Mouse (Mus musculus) CH12.LX (cell line): ENCODE data around the gene Wrap53. TPM values are rescaled to one million over a fixed set of nuclear protein-coding genes. Genes with fewer than 3 reads are reported as not detected.
"Not testable (repeated sequence)": the region's sequence is repeated elsewhere in the genome, so short reads cannot be mapped to it uniquely, and the experiment has no call there.

Source experiments
- DNase-seq: peaks from one replicate; pipeline ENCODE4 v3.0.0-alpha.2; 2013; ENCODE audit errors: extremely low read depth
- H3K27ac ChIP-seq: 2 replicates; pipeline ENCODE4 v1.5.1; 2012; ENCODE audit warnings: low read depth, mild to moderate bottlenecking, control low read depth, moderate library complexity; ENCODE audit not compliant: insufficient read depth
- H3K27me3 ChIP-seq: replicated peaks from 2 replicates; pipeline ENCODE3; 2012; ENCODE audit warnings: inconsistent platforms
- H3K36me3 ChIP-seq, 2 experiments: replicated peaks in 1 of 2; 2 replicates each; pipeline versions ENCODE3 to v1.6.1; 2012; ENCODE audit warnings: inconsistent platforms in 1 of 2, low read length in 1 of 2, mild to moderate bottlenecking in 1 of 2, mixed read lengths in 1 of 2, moderate library complexity in 1 of 2; ENCODE audit not compliant: control insufficient read depth in 1 of 2, insufficient read depth in 1 of 2
- H3K4me1 ChIP-seq, 2 experiments: 2 replicates each; pipeline ENCODE4 v1.6.1; 2012; ENCODE audit warnings: inconsistent platforms in 1 of 2, moderate library complexity in 1 of 2; ENCODE audit not compliant: insufficient read depth in 2 of 2, control insufficient read depth in 1 of 2
- H3K4me2 ChIP-seq: 2 replicates; pipeline ENCODE4 v1.6.1; 2012; ENCODE audit warnings: low read depth, mild to moderate bottlenecking, control low read depth; ENCODE audit not compliant: poor library complexity, insufficient read depth, severe bottlenecking
- H3K4me3 ChIP-seq, 3 experiments: fragments of 150-350 bp in 1 of 3; sonication (generic) in 1 of 3; replicated peaks in 1 of 3; 2 replicates each; pipeline versions ENCODE3 to v1.5.1; 2011 to 2012; ENCODE audit warnings: low read depth in 2 of 3, low read length in 2 of 3, mild to moderate bottlenecking in 2 of 3, moderate library complexity in 2 of 3, control low read depth in 1 of 3, improper control_type of control experiment in 1 of 3, inconsistent platforms in 1 of 3, mixed read lengths in 1 of 3; ENCODE audit not compliant: poor library complexity in 1 of 3
- H3K79me2 ChIP-seq: replicated peaks from 2 replicates; pipeline ENCODE4 v1.6.1; 2012; ENCODE audit warnings: mild to moderate bottlenecking, moderate library complexity; ENCODE audit not compliant: control insufficient read depth, poor library complexity, insufficient read depth, severe bottlenecking; ENCODE audit errors: extremely low read depth
- H3K9ac ChIP-seq: 2 replicates; pipeline ENCODE4 v1.6.1; 2012; ENCODE audit warnings: low read depth, mild to moderate bottlenecking, control low read depth, moderate library complexity; ENCODE audit not compliant: insufficient read depth
- H3K9me3 ChIP-seq: replicated peaks from 2 replicates; pipeline ENCODE3; 2012; ENCODE audit warnings: low read length, inconsistent platforms, mixed read lengths
- BHLHE40 ChIP-seq: IDR thresholded peaks from 2 replicates; pipeline ENCODE4 v1.6.1; 2011; ENCODE audit warnings: mild to moderate bottlenecking, low read depth, low read length, improper control_type of control experiment
- CHD1 ChIP-seq: IDR thresholded peaks from 2 replicates; pipeline ENCODE4 v1.6.1; 2012; ENCODE audit warnings: low read depth, low read length, improper control_type of control experiment, inconsistent platforms
- CHD2 ChIP-seq: IDR thresholded peaks from 2 replicates; pipeline ENCODE4 v1.6.1; 2011; ENCODE audit warnings: low read length, improper control_type of control experiment
- CTCF ChIP-seq, 2 experiments: IDR thresholded peaks in 1 of 2; conservative IDR thresholded peaks in 1 of 2; 2 replicates each; pipeline ENCODE4 v1.5.1; 2011 to 2012; ENCODE audit warnings: low read depth in 2 of 2, low read length in 2 of 2, improper control_type of control experiment in 1 of 2, inconsistent platforms in 1 of 2, mild to moderate bottlenecking in 1 of 2, moderate library complexity in 1 of 2
- EP300 ChIP-seq: IDR thresholded peaks from 2 replicates; pipeline ENCODE4 v1.6.1; 2011; ENCODE audit warnings: low read length, improper control_type of control experiment
- KAT2A ChIP-seq: IDR thresholded peaks from 2 replicates; pipeline ENCODE4 v1.6.1; 2012; ENCODE audit warnings: low read length, improper control_type of control experiment, inconsistent platforms; ENCODE audit not compliant: insufficient replicate concordance
- MAFK ChIP-seq: IDR thresholded peaks from 2 replicates; pipeline ENCODE4 v1.6.1; 2011; ENCODE audit warnings: low read length, improper control_type of control experiment; ENCODE audit not compliant: insufficient replicate concordance
- NRF1 ChIP-seq: IDR thresholded peaks from 2 replicates; pipeline ENCODE4 v1.6.1; 2014; ENCODE audit warnings: low read depth, mild to moderate bottlenecking, inconsistent platforms, low read length, improper control_type of control experiment, moderate library complexity
- PAX5 ChIP-seq: IDR thresholded peaks from 2 replicates; pipeline ENCODE4 v1.6.1; 2012; ENCODE audit warnings: low read length, inconsistent platforms, mixed read lengths
- POLR2AphosphoS2 ChIP-seq: IDR thresholded peaks from 2 replicates; pipeline ENCODE4 v1.6.1; 2011; ENCODE audit warnings: low read depth, low read length, improper control_type of control experiment
- SIN3A ChIP-seq: IDR thresholded peaks from 2 replicates; pipeline ENCODE4 v1.6.1; 2012; ENCODE audit warnings: low read length, improper control_type of control experiment, inconsistent platforms
- SMC3 ChIP-seq: IDR thresholded peaks from 2 replicates; pipeline ENCODE4 v1.6.1; 2011; ENCODE audit warnings: low read depth, low read length, improper control_type of control experiment
- UBTF ChIP-seq: IDR thresholded peaks from 2 replicates; pipeline ENCODE4 v1.6.1; 2012; ENCODE audit warnings: low read depth, mild to moderate bottlenecking, inconsistent platforms, low read length, improper control_type of control experiment, moderate library complexity
- USF2 ChIP-seq: conservative IDR thresholded peaks from 2 replicates; pipeline ENCODE4 v1.6.1; 2011; ENCODE audit warnings: low read depth, low read length, improper control_type of control experiment
- ZKSCAN1 ChIP-seq: IDR thresholded peaks from 2 replicates; pipeline ENCODE4 v1.6.1; 2012; ENCODE audit warnings: low read depth, inconsistent platforms, low read length, improper control_type of control experiment, borderline replicate concordance
- ZNF384 ChIP-seq: IDR thresholded peaks from 2 replicates; pipeline ENCODE4 v1.6.1; 2012; ENCODE audit warnings: low read depth, low read length, improper control_type of control experiment, inconsistent platforms
- dilution Hi-C: fragments of 300-500 bp; cut with MboI; formaldehyde crosslinking; loops from 2 replicates; pipeline ENCODE4 v1.14.3; 2020; ENCODE audit warnings: low sequenced_read_pairs; ENCODE audit not compliant: extremely low pct_unique_long_range_greater_than_20kb, extremely low pct_ligation_motif_present
- in situ Hi-C: fragments of 300-500 bp; cut with MboI; formaldehyde crosslinking; loops from 3 replicates; pipeline ENCODE4 v1.14.3; 2019; ENCODE audit warnings: low sequenced_read_pairs, low pct_ligation_motif_present, low pct_unique_long_range_greater_than_20kb, mixed read lengths
- polyA plus RNA-seq: library from polyadenylated mRNA; unstranded; fragments of >175 nt; gene quantifications from 2 replicates; pipeline ENCODE4 v1.2.1, GENCODE M21; 2012; ENCODE audit warnings: low read depth; ENCODE audit not compliant: insufficient read length
- total RNA-seq, 2 experiments: library from RNA; depleted of rRNA; stranded (reverse); fragments of 300-350 nt in 1 of 2; fragments of >200 nt in 1 of 2; gene quantifications; 2 replicates each; pipeline ENCODE4 v1.2.3; 2012 to 2014

Wrap53 gene
- total and polyA plus RNA-seq, 3 experiments = 25.4 to 36.0 (median 34.2) TPM

- in situ Hi-C loops (loop anchor here (5.0 kb wide), 2 partner anchors 34 to 74 kb away; partner anchors contain the start of gene Shbg), dilution Hi-C loops (no loop called here)
- Histone ChIP-seq H3K4me2 (no peak overlapping the region), H3K9me3 (no peaks in the 10 kb centered on the region), H3K27me3 (peaks cover 51% of the 10 kb centered on the region)
- TF ChIP-seq USF2 (no peak), MAFK (no peak), ZKSCAN1 (no peak), NRF1 (no peak), SMC3 (no peak), SIN3A (no peak), POLR2AphosphoS2 (no peak), EP300 (no peak), CTCF (conservative IDR thresholded peaks at IDR 0.05 in 1 of 2, IDR thresholded peaks at IDR 0.05 in 1 of 2; ENCODE audit: low read depth in 2 of 2, low read length in 2 of 2) (no peak), UBTF (no peak), KAT2A (no peak), BHLHE40 (no peak), CHD2 (no peak)
- TF ChIP-seq, all 38 proteins: peak for 0
- Histone ChIP-seq H3K27ac (no peak overlapping the region), H3K4me1 (peaks cover 8 to 9% of the 10 kb centered on the region in 2 experiments), H3K36me3 (no peaks in the 10 kb centered on the region), H3K9ac (no peak overlapping the region), H3K4me3 (no peak overlapping the region), H3K79me2 (no peaks in the 10 kb centered on the region)
- no peak for DNase-seq
Measured at GRCm38 (mm10) chr11:69543598-69543997, 36.5 kb downstream of the Wrap53 start.

GRCm38 (mm10) chr11:69541741-69542140, 38.3 kb downstream of the Wrap53 start:
- H3K27me3 ChIP-seq = peaks cover 46% of the 10 kb centered on the region
- H3K4me1 ChIP-seq, H3K4me2 ChIP-seq, H3K9me3 ChIP-seq, H3K79me2 ChIP-seq, H3K9ac ChIP-seq, H3K27ac ChIP-seq, H3K4me3 ChIP-seq, DNase-seq, dilution Hi-C loops, H3K36me3 ChIP-seq: not testable (repeated sequence)
- in situ Hi-C loops = loop anchor here (5.0 kb wide), 2 partner anchors 36 to 76 kb away; partner anchors contain the start of gene Shbg
- peak; percentile 23; the same call in 1 of the 2 replicates for TF ChIP-seq ZNF384

- dilution Hi-C loops (no loop called here), in situ Hi-C loops (loop anchor here (5.0 kb wide), 2 partner anchors 37 to 77 kb away; partner anchors contain the start of gene Shbg)
- no peak overlapping the region for H3K4me2 ChIP-seq
- H3K4me3 ChIP-seq = no peak overlapping the region
- no peaks in the 10 kb centered on the region for H3K9me3 ChIP-seq
- H3K4me1 ChIP-seq = no peaks in the 10 kb centered on the region
- no peaks in the 10 kb centered on the region for H3K36me3 ChIP-seq
- no peak overlapping the region for H3K9ac ChIP-seq
- H3K79me2 ChIP-seq = no peaks in the 10 kb centered on the region
- H3K27me3 ChIP-seq = peaks cover 38% of the 10 kb centered on the region
- TF ChIP-seq CHD1 = no peak
- TF ChIP-seq ZNF384 = peak; percentile 56
- no peak for TF ChIP-seq PAX5
- TF ChIP-seq, all 38 proteins: peak for 1
- DNase-seq = no peak
- no peak overlapping the region for H3K27ac ChIP-seq
Measured at GRCm38 (mm10) chr11:69540700-69541099, 39.4 kb downstream of the Wrap53 start.
